Mouse (Mus musculus): ENCODE data around the gene Cage1. TPM values are rescaled to one million over a fixed set of nuclear protein-coding genes. Genes with fewer than 3 reads are reported as not detected.

Gene Cage1
- polyA plus RNA-seq (2014; fragmentation: Illumina TruSeq; extraction: RNeasy Lipid Tissue Mini Kit (QIAGEN cat#74804); ENCODE audit: low read depth, low replicate concordance), result 0.79 TPM

DNA sequence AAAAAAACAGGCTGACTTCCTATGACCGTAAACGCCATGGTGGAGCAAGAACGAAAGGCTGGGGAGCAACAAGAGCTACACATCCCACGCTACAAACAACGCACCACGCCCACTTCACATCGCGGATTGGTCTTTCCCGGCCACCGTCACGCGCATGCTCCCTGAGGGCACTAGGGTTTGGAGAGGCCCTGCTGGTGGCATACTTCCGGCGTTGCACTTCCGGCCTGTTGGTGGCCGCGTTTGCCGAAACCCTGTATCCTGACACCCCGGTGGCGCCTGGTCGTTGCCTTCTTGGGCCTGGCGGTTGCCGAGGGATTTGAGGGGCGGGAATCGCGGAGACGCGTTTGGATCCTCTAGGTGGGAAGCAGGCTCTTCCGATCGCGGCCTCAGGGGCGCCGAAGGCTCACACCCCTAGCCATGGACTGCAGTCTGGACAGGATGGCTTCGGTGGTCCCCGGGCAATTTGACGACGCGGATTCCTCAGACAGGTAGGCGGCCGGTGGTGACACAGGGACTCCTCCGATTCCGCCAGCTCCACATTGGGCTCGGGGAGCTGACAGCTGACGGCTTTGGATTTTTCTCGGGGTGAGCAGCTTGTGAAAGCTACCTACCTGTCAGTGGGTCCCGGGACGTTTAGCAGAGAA is at the start of gene Cage1:
Cage1 (minus strand) TSS at position 26 of the 644 bp plus-strand sequence.

DNA sequence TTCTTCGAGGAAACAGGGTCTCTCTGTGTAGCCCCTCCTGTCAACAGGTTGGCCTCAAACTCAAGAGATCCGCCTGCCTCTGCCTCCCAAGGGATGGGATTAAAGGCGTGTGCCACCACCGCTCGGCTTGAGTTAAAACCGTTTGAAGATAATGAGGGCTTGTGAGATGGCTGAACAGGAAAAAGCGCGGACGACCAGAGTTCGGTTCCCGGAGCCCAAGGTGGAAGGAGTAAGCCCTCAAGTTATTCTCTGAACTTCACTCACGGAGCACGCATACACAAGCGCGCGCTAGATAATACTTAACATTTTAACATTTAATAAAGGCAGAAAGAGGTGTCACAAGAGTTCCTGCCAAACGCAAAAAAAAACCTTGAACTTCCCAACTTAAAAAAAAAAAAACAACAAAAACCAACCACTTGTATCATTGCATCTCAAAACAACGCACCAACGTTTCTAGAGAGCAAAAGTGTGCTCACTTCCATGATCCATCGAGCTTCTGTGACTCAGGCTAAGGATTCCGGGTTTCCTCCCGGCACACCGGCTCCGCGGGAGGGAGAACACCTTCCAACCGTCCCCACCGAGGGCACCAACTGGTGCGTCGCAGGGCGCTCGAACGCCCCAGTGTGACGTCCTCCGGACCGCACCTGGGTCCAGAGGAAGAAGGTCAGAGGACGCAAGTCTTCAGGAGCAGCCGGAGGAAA is 376 bp downstream of the Cage1 start, which contains the start of gene Riok1:
Riok1 (plus strand) TSS at position 653 of the 701 bp plus-strand sequence.

GRCm38 (mm10) chr13:37993704-37994404 is 43.0 kb downstream of the Cage1 start, which contains the start of gene Ssr1:
Gene Ssr1 (minus strand): TSS chr13:37994217.

Other genes starting within 250 kb of the Cage1 start
- 118 TPM for gene Ssr1, start 42.9 kb downstream of the Cage1 start, polyA plus RNA-seq (2014; fragmentation: Illumina TruSeq; extraction: RNeasy Lipid Tissue Mini Kit (QIAGEN cat#74804); ENCODE audit: low read depth, low replicate concordance)
- gene Riok1, start 74 bp downstream of the Cage1 start, polyA plus RNA-seq (2014; fragmentation: Illumina TruSeq; extraction: RNeasy Lipid Tissue Mini Kit (QIAGEN cat#74804); ENCODE audit: low read depth, low replicate concordance), result 15.5 TPM
- 13.0 TPM for gene Dsp, start 114.2 kb upstream of the Cage1 start, polyA plus RNA-seq (2014; fragmentation: Illumina TruSeq; extraction: RNeasy Lipid Tissue Mini Kit (QIAGEN cat#74804); ENCODE audit: low read depth, low replicate concordance)
- 36.6 TPM for gene Snrnp48, start 167.9 kb upstream of the Cage1 start, polyA plus RNA-seq (2014; fragmentation: Illumina TruSeq; extraction: RNeasy Lipid Tissue Mini Kit (QIAGEN cat#74804); ENCODE audit: low read depth, low replicate concordance)